Mouse (Mus musculus): ENCODE results near the gene Fzr1.

DNA sequence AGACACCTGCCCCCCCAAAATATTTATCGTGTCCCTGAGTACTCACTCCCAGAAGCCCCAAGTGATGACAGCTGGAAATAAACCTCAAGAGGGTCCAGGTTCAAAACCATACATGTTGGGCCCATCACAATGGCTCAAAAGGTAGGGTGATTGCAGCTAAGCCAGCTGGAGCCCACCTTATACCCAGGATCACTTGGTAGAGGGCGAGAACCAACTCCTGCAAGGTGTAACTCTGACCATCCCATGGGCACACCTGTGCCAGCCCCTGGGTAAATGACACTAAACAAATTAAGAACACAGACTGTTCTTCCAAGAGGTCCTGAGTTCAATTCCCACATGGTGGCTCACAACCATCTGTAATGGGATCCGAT, 852 bp upstream of the Fzr1 start:
- TF ChIP-seq CTCF (IDR thresholded peaks at IDR 0.05; ENCODE audit: borderline replicate concordance, control insufficient read depth, extremely low read depth, insufficient read depth, low read length, poor library complexity), result no peak
- no peak for TF ChIP-seq POLR2A (IDR thresholded peaks at IDR 0.05; ENCODE audit: control insufficient read depth, extremely low read depth, insufficient read depth, low read length, poor library complexity)

All from thymus, adult 2 months (tissue).